Mouse (Mus musculus) limb, embryonic 14.5 days (tissue): ENCODE measurements at regions not wholly inside any gene's neighbourhood (a gene's known extent, or its start where the extent isn't known, plus 50 kb on each side); places are given as distances from the start of the nearest gene placed in this dataset.

Experiments used
- ATAC-seq: fragments of 200-750 bp; cut with Nextera tagmentation; 2 replicates; pipeline ENCODE4 v1.8.0; 2017; ENCODE audit warnings: low read depth, moderate number of reproducible peaks, moderate TSS enrichment; ENCODE audit not compliant: low FRiP score
- DNase-seq: peaks from one replicate; pipeline ENCODE4 v3.0.0-alpha.2; 2015; ENCODE audit warnings: low spot score
- H3K27ac ChIP-seq: fragments of 300-500 bp; sonication (generic); replicated peaks from 2 replicates; pipeline ENCODE4 v1.5.1; 2014; ENCODE audit warnings: low read depth, mild to moderate bottlenecking, low read length, moderate library complexity, mixed read lengths
- H3K27me3 ChIP-seq: fragments of 300-500 bp; sonication (generic); 2 replicates; pipeline ENCODE4 v1.6.1; 2014; ENCODE audit warnings: low read length, mixed read lengths; ENCODE audit not compliant: control insufficient read depth, insufficient read depth
- H3K36me3 ChIP-seq: fragments of 300-500 bp; sonication (generic); 2 replicates; pipeline ENCODE4 v1.6.1; 2014; ENCODE audit warnings: mild to moderate bottlenecking, low read length, moderate library complexity, mixed read lengths; ENCODE audit not compliant: control insufficient read depth, insufficient read depth
- H3K4me1 ChIP-seq: fragments of 300-500 bp; sonication (generic); 2 replicates; pipeline ENCODE4 v1.6.1; 2014; ENCODE audit warnings: antibody characterized with exemption, low read length, mixed read lengths; ENCODE audit not compliant: control insufficient read depth, insufficient read depth
- H3K4me2 ChIP-seq: fragments of 300-500 bp; sonication (generic); replicated peaks from 2 replicates; pipeline ENCODE4 v1.6.1; 2014; ENCODE audit warnings: low read depth, mild to moderate bottlenecking, low read length, moderate library complexity; ENCODE audit not compliant: severe bottlenecking
- H3K4me3 ChIP-seq: fragments of 300-500 bp; sonication (generic); replicated peaks from 2 replicates; pipeline ENCODE4 v1.5.1; 2014; ENCODE audit warnings: low read length
- H3K9ac ChIP-seq: fragments of 300-500 bp; sonication (generic); 2 replicates; pipeline ENCODE4 v1.6.1; 2014; ENCODE audit warnings: mild to moderate bottlenecking, low read depth, low read length, moderate library complexity; ENCODE audit not compliant: severe bottlenecking
- H3K9me3 ChIP-seq: fragments of 300-500 bp; sonication (generic); 2 replicates; pipeline ENCODE4 v1.6.1; 2016; ENCODE audit warnings: low read length; ENCODE audit not compliant: control insufficient read depth
- POLR2A ChIP-seq: fragments of 200-500 bp; IDR thresholded peaks from 2 replicates; pipeline ENCODE4 v1.8.0; 2012; ENCODE audit warnings: inconsistent platforms, mild to moderate bottlenecking, moderate library complexity, borderline replicate concordance; ENCODE audit not compliant: insufficient read depth, insufficient read length; ENCODE audit errors: extremely low read depth
- WGBS: fragments of 180-500 bp; shearing (Covaris S2); extraction: QIAGEN DNeasy Blood & Tissue Kit; methylation state at CpG from one replicate; pipeline ENCODE4 v1.1.7; 2014; 5-methylcytosine and 5-hydroxymethylcytosine counted together

GRCm38 (mm10) chr1:119217387-119217786 lies 164.0 kb upstream of the Gli2 start:
- no peaks in the 10 kb centered on the region for H3K27me3 ChIP-seq
- no peaks in the 10 kb centered on the region for H3K9me3 ChIP-seq
- 30% methylated on average over 4 of the region's 4 CpGs for whole genome bisulfite sequencing
- DNase-seq (no peak), ATAC-seq (no peak)
- H3K4me2 ChIP-seq, result no peak overlapping the region
- no peaks in the 10 kb centered on the region for H3K4me1 ChIP-seq
- no peak overlapping the region for H3K9ac ChIP-seq
- TF ChIP-seq POLR2A, result no peak
- no peak overlapping the region for H3K27ac ChIP-seq
- H3K4me3 ChIP-seq, result no peak overlapping the region
- H3K36me3 ChIP-seq, result no peaks in the 10 kb centered on the region

GRCm38 (mm10) chr1:119209607-119210007 lies 156.2 kb upstream of the Gli2 start:
- WGBS, result 50% methylated on average over 7 of the region's 7 CpGs
- Histone ChIP-seq H3K4me3 (no peak overlapping the region), H3K27me3 (no peaks in the 10 kb centered on the region), H3K9me3 (no peaks in the 10 kb centered on the region), H3K9ac (no peak overlapping the region), H3K4me2 (no peak overlapping the region), H3K36me3 (no peaks in the 10 kb centered on the region), H3K4me1 (no peaks in the 10 kb centered on the region), H3K27ac (no peak overlapping the region)
- DNase-seq (no peak), ATAC-seq (no peak)
- TF ChIP-seq POLR2A, result no peak

GRCm38 (mm10) chr1:119202456-119202855 lies 149.0 kb upstream of the Gli2 start:
- Histone ChIP-seq H3K27me3 (no peaks in the 10 kb centered on the region), H3K9ac (no peak overlapping the region), H3K4me2 (no peak overlapping the region), H3K4me3 (no peak overlapping the region), H3K27ac (no peak overlapping the region), H3K9me3 (no peaks in the 10 kb centered on the region), H3K4me1 (no peaks in the 10 kb centered on the region), H3K36me3 (no peaks in the 10 kb centered on the region)
- ATAC-seq, result no peak
- no peak for TF ChIP-seq POLR2A
- 79% methylated on average over 6 of the region's 6 CpGs for WGBS
- DNase-seq, result no peak

- DNase-seq, result no peak
- TF ChIP-seq POLR2A, result no peak
- no peak overlapping the region for H3K27ac ChIP-seq
Observed at GRCm38 (mm10) chr1:119197415-119197700, 143.9 kb upstream of the Gli2 start.

GRCm38 (mm10) chr1:119196674-119197414 lies 143.4 kb upstream of the Gli2 start:
- Histone ChIP-seq H3K36me3 (no peaks in the 10 kb centered on the region), H3K4me3 (no peak overlapping the region), H3K4me1 (no peaks in the 10 kb centered on the region), H3K27me3 (no peaks in the 10 kb centered on the region), H3K4me2 (no peak overlapping the region), H3K27ac (no peak overlapping the region), H3K9me3 (no peaks in the 10 kb centered on the region), H3K9ac (no peak overlapping the region)
- no peak for DNase-seq
- ATAC-seq, result no peak
- no peak for TF ChIP-seq POLR2A
- WGBS, result 62% methylated on average over 12 of the region's 13 CpGs

More at GRCm38 (mm10) chr1:119197415-119197700, 143.9 kb upstream of the Gli2 start:
- Histone ChIP-seq H3K36me3 (no peaks in the 10 kb centered on the region), H3K9ac (no peak overlapping the region), H3K4me3 (no peak overlapping the region), H3K4me2 (no peak overlapping the region), H3K4me1 (no peaks in the 10 kb centered on the region), H3K9me3 (no peaks in the 10 kb centered on the region), H3K27me3 (no peaks in the 10 kb centered on the region)
- WGBS, result 69% methylated on average over 7 of the region's 7 CpGs
- no peak for ATAC-seq
